Mouse (Mus musculus): Measurements from ENCODE around the gene Dab1. TPM values are rescaled to one million over a fixed set of nuclear protein-coding genes. Genes with fewer than 3 reads are reported as not detected.

The Dab1 gene
- total RNA-seq, 2 experiments from 2014 or later, result 0.74 to 2.3 TPM

DNA sequence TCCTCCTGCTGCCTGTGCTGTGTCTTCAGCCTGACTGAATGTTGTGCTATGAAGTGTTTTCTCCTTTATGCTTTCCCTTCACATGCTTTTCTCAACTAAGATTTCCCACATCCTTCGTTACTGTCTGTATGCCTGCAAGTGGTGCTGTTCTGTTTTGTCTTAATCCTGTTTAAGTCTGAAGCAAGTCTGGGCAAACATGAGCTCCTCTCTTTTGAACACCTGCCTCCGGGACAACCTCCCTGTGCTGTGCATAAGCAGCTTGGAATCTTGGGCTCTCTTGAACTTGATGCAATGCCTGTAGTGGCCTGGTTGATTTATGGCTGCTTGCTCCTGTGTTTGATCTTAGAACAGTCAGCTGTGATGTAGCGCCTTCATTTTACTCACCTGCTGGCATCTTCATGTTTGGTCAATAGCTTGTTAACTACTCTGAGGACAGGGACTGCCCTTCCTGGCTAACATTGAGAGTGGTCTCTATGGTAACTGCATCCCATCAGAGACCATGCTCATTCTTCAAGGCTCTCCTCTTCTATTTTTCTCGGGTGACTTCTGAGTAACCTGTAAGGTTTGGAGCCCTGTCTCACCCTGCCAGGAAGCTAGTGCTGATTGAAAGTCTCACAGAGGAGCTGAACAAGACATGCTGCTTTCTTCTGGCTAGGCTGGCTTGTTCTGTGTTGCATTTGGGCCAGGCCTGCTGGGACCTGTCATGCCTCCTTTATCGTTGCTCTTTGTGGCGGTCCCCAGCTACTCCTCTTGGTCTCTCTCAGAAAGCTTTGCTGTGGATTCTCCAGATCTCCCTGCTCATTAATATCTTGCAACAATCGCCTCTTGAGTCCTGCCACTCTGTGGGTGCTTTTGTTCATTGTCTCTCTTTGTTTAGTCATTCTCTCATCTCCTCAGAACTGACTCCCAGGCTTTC is 342.2 kb downstream of the Dab1 start:
- DNase-seq (ENCODE audit: low spot score in 2 of 2), result no peak

DNA sequence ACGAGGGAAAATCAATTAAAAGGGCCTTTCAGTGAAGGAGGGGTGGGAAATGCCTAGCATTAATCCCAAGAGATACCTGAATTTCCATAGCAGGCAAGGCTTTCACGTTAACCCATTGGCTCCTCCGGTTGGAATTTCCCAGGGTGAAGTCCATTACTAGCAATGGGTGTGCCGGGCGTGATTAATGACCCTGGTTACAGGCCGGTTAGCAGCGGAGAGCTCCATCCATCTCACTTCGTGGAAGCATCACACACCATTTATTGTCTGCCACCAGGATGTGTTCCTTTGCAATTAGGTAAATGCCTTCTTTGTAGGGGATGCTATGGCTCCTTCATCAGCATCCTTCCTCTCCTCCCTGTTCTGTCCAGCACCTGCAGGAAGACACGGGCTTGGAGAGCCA is 350.7 kb downstream of the Dab1 start:
- DNase-seq (ENCODE audit: low spot score in 2 of 2), result no peak

DNA sequence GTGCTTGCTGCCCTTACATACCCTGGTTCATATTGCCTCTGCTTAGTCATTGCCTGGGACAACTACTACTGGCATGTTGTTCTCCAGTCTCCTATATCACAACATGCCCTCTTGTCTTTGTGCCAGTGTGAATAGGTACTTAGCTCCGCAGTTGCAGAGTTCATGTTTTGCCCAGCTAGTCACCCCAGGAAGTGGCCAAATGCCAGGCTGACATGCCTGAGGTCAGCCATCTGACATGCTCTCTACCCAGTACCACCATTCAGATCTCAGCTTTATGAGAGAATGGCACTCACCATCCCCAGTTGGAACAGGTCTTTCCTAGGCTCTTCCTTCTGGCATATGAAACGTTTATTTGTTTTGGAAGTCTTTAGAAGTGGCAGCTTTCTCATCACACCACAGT is 355.4 kb downstream of the Dab1 start:
- no peak for DNase-seq (ENCODE audit: low spot score in 2 of 2)

DNA sequence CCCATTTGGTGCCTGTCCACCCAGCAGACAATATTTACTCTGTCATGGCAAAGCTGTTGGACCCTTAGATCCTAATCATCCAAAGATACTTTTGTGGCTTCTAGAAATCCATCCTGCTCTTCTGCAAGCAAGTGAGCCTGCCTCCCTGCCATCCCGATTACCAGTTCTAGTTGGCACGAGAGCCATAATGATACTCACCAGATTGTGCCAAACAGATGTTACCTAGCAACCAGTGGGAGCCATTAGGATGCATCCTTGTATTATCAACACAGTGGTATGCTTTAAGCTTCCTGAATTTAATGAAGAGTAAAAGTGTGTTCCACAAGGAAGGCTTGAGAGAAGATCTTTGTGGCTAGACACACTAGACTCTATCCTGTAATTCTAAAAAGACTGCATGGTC is 355.8 kb downstream of the Dab1 start:
- no peak for DNase-seq (ENCODE audit: low spot score in 2 of 2)

DNA sequence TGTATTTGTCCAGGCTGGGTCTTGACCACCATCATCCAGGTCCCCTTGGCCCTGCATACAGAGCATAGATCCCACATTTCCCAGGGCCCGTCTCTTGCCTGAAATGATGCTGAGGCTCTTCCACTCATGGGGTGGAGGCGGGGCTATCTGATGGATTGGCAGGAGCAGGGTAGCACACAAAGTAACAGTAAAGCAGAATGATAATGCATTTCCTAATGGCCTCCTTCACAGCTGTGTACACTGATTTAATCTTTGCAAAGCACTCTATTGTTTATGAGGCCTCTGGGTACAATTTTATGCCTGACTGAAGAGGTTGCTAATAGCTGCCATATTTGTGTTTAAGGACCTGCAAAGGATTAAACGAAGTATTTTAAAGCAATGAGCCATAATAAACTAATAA is 374.7 kb downstream of the Dab1 start:
- DNase-seq (ENCODE audit: low spot score in 2 of 2), result no peak

DNA sequence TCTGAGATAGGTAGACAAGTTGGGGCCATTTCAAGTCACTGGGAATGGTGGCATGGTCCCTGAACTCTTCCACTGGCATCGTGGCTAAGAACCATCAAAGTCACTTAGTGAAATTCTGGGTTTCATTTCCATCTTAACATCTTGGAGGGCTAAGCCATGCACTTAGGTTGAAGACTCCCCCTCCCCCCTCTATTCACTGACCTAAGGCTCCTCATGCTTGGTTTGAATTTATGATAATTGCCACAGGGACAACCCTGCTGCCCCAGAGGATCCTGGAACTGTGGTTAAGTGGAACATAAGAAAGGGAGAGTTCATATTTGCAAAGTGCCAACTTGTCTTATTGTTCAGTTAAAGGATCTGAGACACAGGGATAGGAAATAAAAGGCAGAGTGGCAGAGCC is 375.2 kb downstream of the Dab1 start:
- DNase-seq (ENCODE audit: low spot score in 2 of 2), result no peak

DNA sequence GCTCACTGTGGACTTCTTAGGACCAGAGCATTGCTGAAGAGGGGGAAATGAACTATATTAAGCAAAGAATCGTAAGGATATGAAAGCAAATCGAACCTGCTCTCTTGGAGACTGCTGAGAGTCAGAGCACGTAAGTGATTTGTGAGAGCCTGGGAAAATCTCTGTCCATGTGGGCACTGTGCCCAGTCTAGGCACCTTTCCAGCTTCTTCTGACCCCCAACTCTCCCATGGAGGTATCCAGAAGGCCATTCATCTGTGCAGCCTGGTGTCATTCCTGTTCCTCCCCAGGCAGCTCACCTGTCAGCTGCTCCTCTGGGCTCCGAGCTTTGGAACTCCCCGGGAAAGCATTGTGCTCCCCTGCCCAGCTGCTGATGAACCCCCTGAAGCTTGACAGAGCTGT is 389.2 kb downstream of the Dab1 start:
- peak in 1 of 2 experiments; percentile 1 for DNase-seq (ENCODE audit: low spot score in 2 of 2)

DNA sequence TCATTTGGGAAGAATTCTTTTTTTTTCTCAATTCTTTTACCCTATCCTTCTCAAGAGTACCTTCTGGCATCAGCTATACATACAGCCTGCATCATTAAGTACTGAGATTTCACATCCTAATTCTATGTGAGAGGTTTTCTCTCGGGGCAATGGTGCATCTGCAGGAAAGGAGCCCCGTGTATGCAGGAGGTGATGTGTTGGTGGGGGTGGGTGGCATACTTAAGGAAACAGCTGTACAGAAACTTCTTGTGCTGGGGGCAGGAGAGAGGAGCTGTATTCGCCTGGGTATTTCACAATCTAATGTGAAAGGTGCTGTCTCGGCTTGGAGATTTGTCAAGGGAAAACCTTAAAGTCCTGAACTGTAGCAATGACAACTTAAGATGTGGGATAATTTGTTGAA is 392.5 kb downstream of the Dab1 start:
- no peak for DNase-seq (ENCODE audit: low spot score in 2 of 2)

DNA sequence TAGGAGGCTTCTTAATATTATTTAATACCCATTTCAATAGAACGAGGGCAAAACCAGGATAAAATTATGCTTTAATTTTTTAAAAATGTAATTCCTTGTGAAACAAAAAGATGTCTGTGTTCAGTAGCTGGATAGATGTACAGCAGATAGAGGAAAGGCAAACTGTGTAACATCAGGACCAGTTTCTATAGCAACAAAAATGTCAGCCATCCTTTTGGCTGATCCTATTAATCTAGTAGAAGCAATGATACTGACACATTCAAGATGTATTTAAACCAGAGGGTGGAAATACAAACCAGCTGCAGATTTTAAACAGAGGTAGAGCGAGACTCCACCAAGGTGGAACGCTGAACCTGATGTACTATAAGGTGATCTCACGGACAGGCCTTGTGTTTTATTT is 393.0 kb downstream of the Dab1 start:
- DNase-seq (ENCODE audit: low spot score in 2 of 2), result no peak

DNA sequence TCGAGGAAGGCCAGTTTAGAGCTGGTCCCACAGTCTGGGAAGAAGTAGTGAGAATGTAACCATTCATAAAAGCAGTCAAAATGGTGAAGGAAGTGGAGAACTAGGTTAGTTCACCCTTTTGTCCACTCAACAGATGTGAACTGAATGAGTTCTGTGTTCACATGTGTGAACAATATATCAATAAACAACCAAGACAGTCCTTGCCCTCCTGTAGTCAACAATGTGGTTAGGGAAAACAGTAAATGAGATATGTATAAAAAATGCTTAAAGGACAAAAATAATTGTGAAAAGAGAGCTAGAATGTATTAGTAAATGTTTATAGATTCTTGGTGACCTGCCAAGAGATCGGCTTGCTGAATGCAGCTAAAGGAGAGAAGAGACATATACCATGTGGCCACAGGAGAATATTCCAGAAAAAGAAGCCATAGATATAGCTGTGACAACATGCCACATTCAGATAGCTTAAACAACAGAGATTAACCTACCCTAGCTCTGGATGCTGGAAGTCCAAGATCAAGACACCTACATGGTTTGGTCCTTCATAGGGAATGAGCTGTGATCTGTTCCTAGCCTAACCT is 406.0 kb downstream of the Dab1 start:
- DNase-seq (ENCODE audit: low spot score in 2 of 2), result no peak

DNA sequence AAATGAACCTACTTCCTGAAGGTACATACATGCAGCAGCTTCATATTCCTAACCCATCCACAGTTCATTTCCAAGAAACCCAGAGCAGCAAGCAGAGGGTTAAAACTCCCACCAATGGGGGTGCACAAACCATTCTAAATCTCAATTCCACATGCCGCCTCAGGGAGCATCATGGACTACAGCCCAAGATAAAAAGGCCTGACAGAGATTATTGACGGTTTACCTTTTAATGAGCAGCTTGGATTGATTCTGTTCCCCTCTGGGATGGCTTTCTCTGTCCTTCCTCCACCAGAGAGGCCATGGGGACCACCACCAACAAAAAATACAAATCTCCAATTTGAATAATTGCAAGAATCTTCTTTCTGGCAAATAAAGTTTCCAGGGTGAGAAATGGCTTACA is 407.7 kb downstream of the Dab1 start:
- no peak for DNase-seq (ENCODE audit: low spot score in 2 of 2)

DNA sequence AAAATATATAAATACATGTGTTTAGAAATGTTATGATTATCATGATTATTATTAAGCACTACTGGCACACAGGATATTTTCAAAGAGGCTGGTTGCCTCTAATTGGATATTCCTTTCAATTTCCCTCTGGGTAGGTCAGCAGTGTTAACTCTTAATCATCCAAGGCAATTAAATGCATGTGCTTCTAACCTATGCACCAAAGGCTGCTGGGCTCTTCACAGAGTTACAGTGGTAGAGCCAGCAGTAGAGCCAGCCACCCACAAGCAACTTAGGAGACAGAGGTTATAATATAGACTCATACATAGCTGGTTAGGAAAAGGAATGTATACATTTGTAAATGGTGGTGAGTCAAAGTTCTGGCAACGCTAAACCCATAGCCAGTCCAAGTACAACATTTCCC is 408.1 kb downstream of the Dab1 start:
- DNase-seq (ENCODE audit: low spot score in 2 of 2), result no peak

DNA sequence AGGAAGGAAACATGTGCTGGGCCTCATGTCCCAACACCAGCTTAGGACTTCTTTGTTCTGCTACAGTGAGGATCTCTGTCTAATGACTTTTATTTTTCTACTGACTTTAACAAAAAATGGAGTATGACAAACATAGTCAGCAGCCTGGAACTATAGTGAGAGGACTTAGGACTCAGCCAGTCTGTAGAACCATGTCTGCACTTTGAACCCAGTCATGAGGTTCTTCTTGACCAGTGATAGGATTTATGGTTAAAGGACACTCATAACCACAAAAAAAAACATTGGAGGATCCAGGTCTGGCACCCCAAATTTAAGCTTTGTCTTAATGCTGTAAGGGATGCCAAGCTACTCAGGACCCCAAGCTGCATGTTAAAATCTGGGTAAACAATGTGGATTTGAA is 416.9 kb downstream of the Dab1 start:
- DNase-seq (ENCODE audit: low spot score in 2 of 2), result no peak

DNA sequence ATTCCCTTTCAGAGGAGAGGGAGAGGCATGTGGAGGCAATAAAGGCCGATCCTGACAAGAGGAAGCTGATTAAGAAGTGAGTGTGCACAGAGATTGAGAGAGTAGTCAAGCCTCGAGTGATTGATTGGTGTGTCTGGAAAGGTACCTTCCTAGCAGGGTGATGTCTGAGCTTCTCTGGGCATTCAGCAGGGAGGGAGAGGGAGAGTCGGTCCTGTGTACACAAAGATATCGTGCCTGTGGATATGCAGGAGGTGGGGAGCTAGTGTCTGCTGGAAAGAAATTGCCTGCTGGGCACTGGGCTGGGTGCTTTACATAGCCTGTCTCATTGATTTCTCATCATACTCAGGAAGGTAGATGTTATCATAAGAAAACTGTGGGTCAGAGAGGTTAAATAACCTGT is 420.4 kb downstream of the Dab1 start:
- no peak for DNase-seq (ENCODE audit: low spot score in 2 of 2)

DNA sequence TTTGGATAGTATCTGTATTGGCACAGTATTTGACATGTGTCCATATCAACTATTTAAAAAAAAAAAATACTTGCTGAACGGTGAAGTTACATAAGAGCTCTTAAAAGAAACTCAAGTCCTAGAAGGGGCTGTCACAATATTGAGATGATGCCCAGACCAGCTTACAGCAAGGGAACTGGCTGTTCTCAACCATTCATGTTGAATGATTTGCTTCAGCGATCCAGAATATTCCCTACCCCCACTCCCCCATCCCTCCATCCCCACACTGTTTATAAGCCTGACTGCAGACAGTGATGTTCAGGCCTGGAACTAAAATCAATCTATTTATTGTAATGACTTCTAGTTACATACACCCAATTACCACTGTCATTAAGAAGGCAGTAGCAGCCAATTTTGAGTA is 424.3 kb downstream of the Dab1 start:
- DNase-seq (ENCODE audit: low spot score in 2 of 2), result no peak

DNA sequence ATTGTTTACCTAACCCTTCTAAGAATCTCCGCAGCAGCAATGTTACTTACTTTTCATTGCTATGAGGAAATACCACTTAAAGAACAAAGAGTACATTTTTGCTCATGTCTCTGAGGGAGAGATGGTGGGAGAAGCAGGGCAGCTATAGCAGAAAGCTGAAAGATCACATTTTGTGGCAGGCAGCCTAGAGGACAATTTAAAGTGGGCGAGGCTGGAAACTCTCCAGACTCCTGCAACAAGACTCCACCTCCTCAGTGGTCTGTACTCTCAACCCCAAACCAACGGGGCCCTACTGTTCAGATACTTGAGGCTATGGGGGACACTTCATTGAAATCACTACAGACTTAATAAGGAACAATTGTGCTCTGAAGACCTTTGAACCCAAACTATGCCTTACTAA is 425.5 kb downstream of the Dab1 start:
- no peak for DNase-seq (ENCODE audit: low spot score in 2 of 2)

DNA sequence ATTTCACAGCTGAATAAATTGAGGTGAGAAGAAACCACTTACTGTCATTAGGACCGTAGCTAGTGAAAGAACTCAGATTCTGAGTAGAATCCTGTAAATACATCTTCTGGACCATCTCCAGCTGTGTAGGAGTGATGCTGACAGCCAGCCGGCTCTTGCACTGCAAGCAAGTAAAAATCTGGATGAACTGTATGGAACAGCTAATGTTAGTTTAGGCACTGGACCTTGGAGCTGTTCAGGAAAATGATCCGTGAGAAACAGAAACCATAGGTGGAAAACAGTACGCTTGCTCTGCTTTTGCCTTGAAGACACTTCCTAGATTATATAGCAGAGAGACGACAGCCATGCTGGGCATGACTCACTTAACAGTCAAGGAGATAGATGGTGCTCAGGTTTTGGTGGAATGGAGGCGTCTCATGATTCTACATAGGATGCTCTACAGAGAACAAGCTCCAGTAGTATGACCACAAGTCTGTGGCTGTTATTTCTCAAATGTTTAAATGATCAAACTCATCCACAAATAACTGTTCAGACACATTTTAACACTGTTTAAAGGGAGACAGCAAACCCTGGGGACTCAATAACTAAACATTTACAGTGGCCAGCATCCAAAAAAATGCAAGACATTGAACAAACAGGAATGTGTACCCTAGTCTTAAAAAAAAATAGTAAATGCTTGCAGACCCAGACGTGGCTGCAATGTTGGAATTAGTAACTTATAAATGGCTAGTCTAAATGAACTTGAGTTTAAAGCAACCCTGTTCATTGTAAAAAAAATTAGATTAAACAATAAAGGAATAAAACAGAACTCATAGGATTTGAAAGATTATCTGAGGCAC is 429.0 kb downstream of the Dab1 start:
- DNase-seq (ENCODE audit: low spot score in 2 of 2), result no peak

DNA sequence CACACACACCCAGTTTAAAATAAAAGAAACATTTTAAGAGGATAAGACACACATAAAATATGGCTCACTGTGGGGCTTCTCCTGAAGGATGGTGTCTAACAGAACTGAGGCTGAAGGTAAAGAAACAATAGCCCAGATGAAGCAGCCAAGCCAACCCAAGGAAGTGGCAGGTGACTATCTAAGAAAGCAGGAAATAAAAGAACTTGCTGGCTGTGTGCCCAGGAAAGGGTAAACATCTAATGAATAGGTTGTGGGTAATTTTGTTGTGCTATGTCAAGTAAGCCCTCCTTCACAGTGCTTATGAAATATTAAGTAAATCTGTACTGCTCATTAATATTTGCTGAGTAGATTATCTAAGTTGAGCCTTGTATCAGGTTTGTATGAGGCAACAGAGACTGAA is 438.0 kb downstream of the Dab1 start:
- no peak for DNase-seq (ENCODE audit: low spot score in 2 of 2)

DNA sequence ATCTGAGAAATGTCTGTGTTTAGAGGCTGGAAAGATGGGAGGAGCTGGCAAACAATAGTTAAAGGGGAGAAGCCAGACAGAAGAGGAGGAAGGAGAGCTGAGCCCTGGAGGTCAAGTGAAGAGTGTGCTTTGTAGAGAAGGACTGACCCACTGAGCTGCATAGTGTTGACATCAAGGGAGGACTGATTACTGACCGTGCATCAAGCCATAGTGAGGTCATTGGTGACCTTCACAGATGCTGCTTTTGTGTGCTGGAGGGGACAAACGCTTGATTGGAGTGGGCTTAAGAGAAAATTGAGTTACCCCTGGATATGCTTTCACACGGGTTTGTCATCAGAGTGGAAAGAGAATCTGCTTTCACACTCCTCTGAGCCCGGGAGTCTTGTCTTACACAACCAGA is 440.4 kb downstream of the Dab1 start:
- DNase-seq (ENCODE audit: low spot score in 2 of 2), result no peak

DNA sequence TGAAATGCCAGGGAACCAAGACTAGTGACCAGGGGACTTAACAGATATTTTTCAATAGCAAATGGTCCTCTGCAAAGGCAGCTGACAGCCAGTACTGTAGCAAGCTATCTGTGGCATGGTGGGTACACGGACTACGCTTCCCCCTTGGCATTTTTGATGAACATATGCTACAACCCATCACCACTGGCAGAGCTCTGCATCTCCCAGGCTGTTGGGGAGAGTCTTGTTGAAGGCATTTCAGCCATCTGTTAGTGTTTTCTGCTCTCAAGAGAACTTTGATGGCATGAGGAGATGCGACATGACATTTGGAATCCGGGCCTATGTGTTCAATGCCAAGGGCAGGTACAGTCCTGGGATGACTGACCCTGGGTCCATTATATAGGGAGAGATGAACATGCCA is 443.2 kb downstream of the Dab1 start:
- DNase-seq (ENCODE audit: low spot score in 2 of 2), result no peak

DNA sequence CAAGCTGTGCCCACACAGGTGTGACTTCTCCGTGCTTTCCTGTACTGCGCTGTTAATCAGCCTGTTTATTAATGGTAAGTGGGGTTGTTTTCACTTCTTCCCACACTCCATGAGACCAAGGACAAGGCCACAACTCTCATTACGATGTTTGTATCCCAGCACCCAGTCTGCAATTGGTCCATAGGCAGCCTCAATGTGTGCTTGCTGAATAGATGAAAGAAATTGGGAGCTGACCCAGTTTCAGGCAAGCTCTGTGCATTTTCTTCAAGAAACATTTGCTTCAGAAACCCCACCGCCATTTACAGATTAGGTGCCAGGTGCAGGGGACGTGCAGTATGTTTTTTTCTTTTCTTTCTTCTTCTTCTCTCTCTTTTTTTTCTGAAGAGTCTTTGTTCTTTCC is 447.7 kb downstream of the Dab1 start:
- DNase-seq (ENCODE audit: low spot score in 2 of 2), result no peak

DNA sequence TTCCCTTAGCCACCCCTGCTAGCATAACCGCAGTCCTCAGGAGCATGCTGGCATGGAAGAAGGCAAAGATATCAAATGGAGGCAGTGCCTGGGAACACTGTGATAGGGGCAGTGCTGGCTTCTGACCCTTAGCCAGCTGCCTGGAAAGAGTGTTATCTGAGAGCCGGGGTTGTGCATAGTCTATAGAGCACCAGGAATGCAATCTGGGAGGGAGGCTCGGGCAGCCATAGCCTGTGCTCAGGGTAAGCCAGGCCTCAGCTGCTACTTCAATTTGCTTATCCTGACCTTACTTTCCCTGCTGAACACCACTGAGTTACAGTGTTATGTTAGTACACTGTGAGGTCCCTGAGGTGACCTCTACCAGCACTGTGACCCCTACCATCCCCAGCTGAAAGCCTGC is 448.6 kb downstream of the Dab1 start:
- no peak for DNase-seq (ENCODE audit: low spot score in 2 of 2)
